Mouse (Mus musculus): ENCODE measurements at regions not wholly inside any gene's neighbourhood (a gene's known extent, or its start where the extent isn't known, plus 50 kb on each side); places are given as distances from the start of the nearest gene placed in this dataset.
A peak's percentile ranks its signal among the peaks of the same experiment; 100 is the strongest.

GRCm38 (mm10) chr2:103143985-103144384 lies 70.5 kb downstream of the Apip start:
- 0 out of 2 replicates have a peak, but pooled peaks have one; percentile 19 for ATAC-seq (ENCODE audit: insufficient number of reproducible peaks, low FRiP score, low TSS enrichment, low read depth)
- H3K27ac ChIP-seq (replicated peaks) = no peak overlapping the region
- WGBS = 47% methylated on average over 4 of the region's 4 CpGs
- H3K9ac ChIP-seq = no peak overlapping the region
- no peak overlapping the region for H3K4me3 ChIP-seq (replicated peaks)
- no peaks in the 10 kb centered on the region for H3K27me3 ChIP-seq
- no peaks in the 10 kb centered on the region for H3K36me3 ChIP-seq
- no peaks in the 10 kb centered on the region for H3K9me3 ChIP-seq (replicated peaks)
- no peaks in the 10 kb centered on the region for H3K4me1 ChIP-seq
- H3K4me2 ChIP-seq (replicated peaks) = no peak overlapping the region

GRCm38 (mm10) chr2:103144420-103144819 lies 70.9 kb downstream of the Apip start:
- Histone ChIP-seq H3K36me3 (no peaks in the 10 kb centered on the region), H3K9ac (no peak overlapping the region), H3K4me1 (no peaks in the 10 kb centered on the region), H3K4me2 (replicated peaks) (no peak overlapping the region), H3K9me3 (replicated peaks) (no peaks in the 10 kb centered on the region), H3K27ac (replicated peaks) (0 out of 2 replicates have a peak overlapping the region, but pooled peaks have one; percentile 11), H3K4me3 (replicated peaks) (no peak overlapping the region), H3K27me3 (no peaks in the 10 kb centered on the region)
- peak; percentile 54 for ATAC-seq (ENCODE audit: insufficient number of reproducible peaks, low FRiP score, low TSS enrichment, low read depth)
- WGBS = 83% methylated on average over 7 of the region's 7 CpGs

- Histone ChIP-seq H3K27ac (replicated peaks) (0 out of 2 replicates have a peak overlapping the region, but pooled peaks have one; percentile 11), H3K9ac (no peak overlapping the region), H3K36me3 (no peaks in the 10 kb centered on the region), H3K4me2 (replicated peaks) (no peak overlapping the region), H3K4me3 (replicated peaks) (no peak overlapping the region), H3K9me3 (replicated peaks) (no peaks in the 10 kb centered on the region), H3K4me1 (no peaks in the 10 kb centered on the region), H3K27me3 (no peaks in the 10 kb centered on the region)
- no peak for ATAC-seq (ENCODE audit: insufficient number of reproducible peaks, low FRiP score, low TSS enrichment, low read depth)
- WGBS = 59% methylated on average over 3 of the region's 3 CpGs
Measured at GRCm38 (mm10) chr2:103145058-103145457, 71.6 kb downstream of the Apip start.

- Histone ChIP-seq H3K9me3 (replicated peaks) (no peaks in the 10 kb centered on the region), H3K4me3 (replicated peaks) (no peak overlapping the region), H3K27me3 (no peaks in the 10 kb centered on the region), H3K36me3 (no peaks in the 10 kb centered on the region), H3K4me1 (no peaks in the 10 kb centered on the region), H3K9ac (no peak overlapping the region), H3K4me2 (replicated peaks) (no peak overlapping the region), H3K27ac (replicated peaks) (no peak overlapping the region)
- no peak for ATAC-seq (ENCODE audit: insufficient number of reproducible peaks, low FRiP score, low TSS enrichment, low read depth)
- WGBS = 90% methylated on average over 7 of the region's 7 CpGs
Measured at GRCm38 (mm10) chr2:103146132-103146531, 72.7 kb downstream of the Apip start.

- Histone ChIP-seq H3K27ac (replicated peaks) (no peak overlapping the region), H3K9me3 (replicated peaks) (no peaks in the 10 kb centered on the region), H3K27me3 (no peaks in the 10 kb centered on the region), H3K36me3 (no peaks in the 10 kb centered on the region), H3K4me2 (replicated peaks) (no peak overlapping the region), H3K4me1 (no peaks in the 10 kb centered on the region), H3K4me3 (replicated peaks) (no peak overlapping the region), H3K9ac (no peak overlapping the region)
- 88% methylated on average over 1 of the region's 1 CpGs for WGBS
- no peak for ATAC-seq (ENCODE audit: insufficient number of reproducible peaks, low FRiP score, low TSS enrichment, low read depth)
Measured at GRCm38 (mm10) chr2:103153261-103153660, 79.8 kb downstream of the Apip start.

- H3K4me2 ChIP-seq (replicated peaks) = no peak overlapping the region
- WGBS = 55% methylated on average over 2 of the region's 2 CpGs
- no peak overlapping the region for H3K27ac ChIP-seq (replicated peaks)
- H3K4me3 ChIP-seq (replicated peaks) = no peak overlapping the region
- no peaks in the 10 kb centered on the region for H3K27me3 ChIP-seq
- H3K9me3 ChIP-seq (replicated peaks) = no peaks in the 10 kb centered on the region
- no peaks in the 10 kb centered on the region for H3K36me3 ChIP-seq
- no peak overlapping the region for H3K9ac ChIP-seq
- no peak for ATAC-seq (ENCODE audit: insufficient number of reproducible peaks, low FRiP score, low TSS enrichment, low read depth)
- no peaks in the 10 kb centered on the region for H3K4me1 ChIP-seq
Measured at GRCm38 (mm10) chr2:103167741-103168140, 94.3 kb downstream of the Apip start.

- no peaks in the 10 kb centered on the region for H3K36me3 ChIP-seq
- H3K9ac ChIP-seq = no peak overlapping the region
- H3K4me1 ChIP-seq = no peaks in the 10 kb centered on the region
- H3K27ac ChIP-seq (replicated peaks) = no peak overlapping the region
- H3K27me3 ChIP-seq = no peaks in the 10 kb centered on the region
- H3K9me3 ChIP-seq (replicated peaks) = no peaks in the 10 kb centered on the region
- no peak overlapping the region for H3K4me3 ChIP-seq (replicated peaks)
- no peak for ATAC-seq (ENCODE audit: insufficient number of reproducible peaks, low FRiP score, low TSS enrichment, low read depth)
- no peak overlapping the region for H3K4me2 ChIP-seq (replicated peaks)
Measured at GRCm38 (mm10) chr2:103168266-103168665, 94.8 kb downstream of the Apip start.

GRCm38 (mm10) chr2:103177361-103177760 lies 103.9 kb downstream of the Apip start:
- Histone ChIP-seq H3K9ac (no peak overlapping the region), H3K27me3 (no peaks in the 10 kb centered on the region), H3K27ac (replicated peaks) (no peak overlapping the region), H3K4me2 (replicated peaks) (no peak overlapping the region), H3K4me3 (replicated peaks) (no peak overlapping the region), H3K36me3 (no peaks in the 10 kb centered on the region), H3K9me3 (replicated peaks) (no peaks in the 10 kb centered on the region), H3K4me1 (no peaks in the 10 kb centered on the region)
- WGBS = 89% methylated on average over 2 of the region's 2 CpGs
- ATAC-seq (ENCODE audit: insufficient number of reproducible peaks, low FRiP score, low TSS enrichment, low read depth) = no peak

GRCm38 (mm10) chr2:103180298-103180927 lies 106.9 kb downstream of the Apip start:
- Histone ChIP-seq H3K27ac (replicated peaks) (no peak overlapping the region), H3K4me3 (replicated peaks) (no peak overlapping the region), H3K4me2 (replicated peaks) (no peak overlapping the region), H3K36me3 (no peaks in the 10 kb centered on the region), H3K4me1 (no peaks in the 10 kb centered on the region), H3K9me3 (replicated peaks) (no peaks in the 10 kb centered on the region), H3K27me3 (no peaks in the 10 kb centered on the region), H3K9ac (no peak overlapping the region)
- ATAC-seq (ENCODE audit: insufficient number of reproducible peaks, low FRiP score, low TSS enrichment, low read depth) = no peak
- 41% methylated on average over 4 of the region's 4 CpGs for WGBS

- WGBS = 71% methylated on average over 4 of the region's 4 CpGs
- Histone ChIP-seq H3K27ac (replicated peaks) (no peak overlapping the region), H3K27me3 (no peaks in the 10 kb centered on the region), H3K9me3 (replicated peaks) (no peaks in the 10 kb centered on the region), H3K4me1 (no peaks in the 10 kb centered on the region), H3K4me3 (replicated peaks) (no peak overlapping the region), H3K36me3 (no peaks in the 10 kb centered on the region), H3K4me2 (replicated peaks) (no peak overlapping the region), H3K9ac (no peak overlapping the region)
- ATAC-seq (ENCODE audit: insufficient number of reproducible peaks, low FRiP score, low TSS enrichment, low read depth) = no peak
Measured at GRCm38 (mm10) chr2:103186751-103187260, 113.3 kb downstream of the Apip start.

GRCm38 (mm10) chr2:103192591-103192990 lies 110.5 kb downstream of the Ehf start:
- no peak overlapping the region for H3K9ac ChIP-seq
- WGBS = 68% methylated on average over 4 of the region's 4 CpGs
- no peaks in the 10 kb centered on the region for H3K9me3 ChIP-seq (replicated peaks)
- H3K27me3 ChIP-seq = no peaks in the 10 kb centered on the region
- H3K4me2 ChIP-seq (replicated peaks) = no peak overlapping the region
- no peak overlapping the region for H3K4me3 ChIP-seq (replicated peaks)
- H3K27ac ChIP-seq (replicated peaks) = no peak overlapping the region
- no peaks in the 10 kb centered on the region for H3K36me3 ChIP-seq
- ATAC-seq (ENCODE audit: insufficient number of reproducible peaks, low FRiP score, low TSS enrichment, low read depth) = no peak
- H3K4me1 ChIP-seq = no peaks in the 10 kb centered on the region

- no peak overlapping the region for H3K9ac ChIP-seq
- whole genome bisulfite sequencing = 72% methylated on average over 6 of the region's 6 CpGs
- no peak overlapping the region for H3K4me2 ChIP-seq (replicated peaks)
- H3K9me3 ChIP-seq (replicated peaks) = no peaks in the 10 kb centered on the region
- no peak overlapping the region for H3K4me3 ChIP-seq (replicated peaks)
- H3K4me1 ChIP-seq = no peaks in the 10 kb centered on the region
- no peaks in the 10 kb centered on the region for H3K36me3 ChIP-seq
- peak; percentile 67; the same call in 1 of the 2 replicates for ATAC-seq (ENCODE audit: insufficient number of reproducible peaks, low FRiP score, low TSS enrichment, low read depth)
- H3K27ac ChIP-seq (replicated peaks) = no peak overlapping the region
- H3K27me3 ChIP-seq = no peaks in the 10 kb centered on the region
Measured at GRCm38 (mm10) chr2:103200313-103200712, 102.8 kb downstream of the Ehf start.

Measured in embryonic facial prominence, embryonic 15.5 days (tissue).